Mouse (Mus musculus): Measurements from ENCODE around the gene Lrrc3. TPM values are rescaled to one million over a fixed set of nuclear protein-coding genes. Genes with fewer than 3 reads are reported as not detected.
A peak's percentile ranks its signal among the peaks of the same experiment; 100 is the strongest.

The Lrrc3 gene
- polyA plus RNA-seq, 1 experiment from 2014 or later, result 12.1 TPM

DNA sequence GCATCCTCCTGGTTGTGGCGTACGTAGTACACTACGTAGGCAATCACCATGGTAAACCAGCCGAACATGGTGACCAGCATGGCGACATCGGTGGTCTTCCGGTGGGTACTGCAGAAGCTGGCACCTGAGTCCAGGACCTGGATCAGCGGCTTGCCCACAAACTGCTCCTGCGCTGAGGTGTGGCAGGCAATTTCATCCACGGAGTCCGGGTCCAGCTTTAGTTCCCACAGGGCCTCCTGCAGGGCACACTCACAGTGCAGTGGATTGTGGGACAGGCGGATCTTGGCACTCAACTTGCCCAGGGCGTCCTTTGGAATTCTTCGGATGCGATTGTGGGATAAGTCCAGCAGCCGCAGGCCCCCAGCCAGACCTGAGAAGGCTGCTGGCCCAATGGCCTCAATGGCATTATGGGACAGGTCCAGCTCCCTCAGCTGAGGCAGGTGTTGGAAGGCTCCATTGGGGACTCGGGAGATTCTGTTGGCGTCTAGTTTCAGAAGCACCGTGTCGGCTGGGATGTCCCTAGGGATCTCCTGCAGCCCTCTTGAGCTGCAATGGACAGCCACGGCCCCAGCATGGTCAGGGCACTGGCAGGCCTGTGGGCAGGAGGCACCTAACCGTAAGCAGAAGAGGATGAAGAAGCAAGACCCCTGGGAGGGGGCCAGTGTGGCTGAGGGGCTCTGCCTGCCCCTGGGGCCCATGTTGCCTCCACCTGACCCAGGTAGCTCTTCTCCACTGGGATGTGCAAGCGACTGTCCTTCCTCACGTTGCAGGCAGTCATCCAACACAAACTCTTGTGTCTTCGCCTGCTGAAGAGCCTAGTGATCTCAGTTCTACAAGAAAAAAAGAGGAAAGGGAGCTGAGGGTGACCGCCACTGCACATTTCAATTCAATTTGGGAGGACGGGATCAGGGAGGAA lies 1.2 kb downstream of the Lrrc3 start:
- peak overlapping the region; percentile 64; the same call in 1 of the 2 replicates for H3K27ac ChIP-seq (replicated peaks)

DNA sequence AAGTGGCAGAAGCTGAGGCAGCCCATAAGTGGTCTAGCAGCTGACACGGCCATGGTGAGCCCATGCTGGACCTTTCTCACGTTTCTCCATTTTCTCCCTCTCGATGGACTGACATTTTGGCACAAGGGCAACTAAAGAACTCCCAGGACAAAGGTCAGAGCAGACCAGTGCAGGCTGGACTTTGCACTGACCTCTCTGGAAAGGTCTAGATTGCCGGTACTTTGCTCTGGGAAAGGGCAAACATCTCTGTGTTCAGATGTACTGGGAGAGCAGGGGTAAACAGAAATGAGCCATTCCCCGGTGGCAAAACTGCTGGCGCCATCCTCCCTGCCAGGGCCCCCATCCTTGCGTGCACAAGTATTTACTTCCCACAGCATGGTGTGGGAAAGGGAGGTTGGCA lies 2.2 kb downstream of the Lrrc3 start:
- Histone ChIP-seq H3K27ac (replicated peaks) (no peak overlapping the region), H3K4me3 (no peak overlapping the region), H3K9me3 (no peaks in the 10 kb centered on the region), H3K9ac (no peak overlapping the region), H3K27me3 (peaks cover 8% of the 10 kb centered on the region), H3K4me1 (replicated peaks) (peaks cover 23% of the 10 kb centered on the region), H3K36me3 (no peaks in the 10 kb centered on the region), H3K4me2 (no peak overlapping the region)
- no peak for ATAC-seq (ENCODE audit: low read depth)
- WGBS, result 76% methylated on average over 7 of the region's 7 CpGs

More for the DNA sequence above, 1.2 kb downstream of the Lrrc3 start:
- Histone ChIP-seq H3K9ac (peak overlapping the region; percentile 81), H3K4me1 (replicated peaks) (peaks cover 23% of the 10 kb centered on the region), H3K4me2 (peak overlapping the region; percentile 73), H3K36me3 (no peaks in the 10 kb centered on the region), H3K4me3 (peak overlapping the region; percentile 62), H3K27me3 (peaks cover 8% of the 10 kb centered on the region), H3K9me3 (no peaks in the 10 kb centered on the region)
- WGBS, result 85% methylated on average over 27 of the region's 27 CpGs
- ATAC-seq (ENCODE audit: low read depth), result no peak

DNA sequence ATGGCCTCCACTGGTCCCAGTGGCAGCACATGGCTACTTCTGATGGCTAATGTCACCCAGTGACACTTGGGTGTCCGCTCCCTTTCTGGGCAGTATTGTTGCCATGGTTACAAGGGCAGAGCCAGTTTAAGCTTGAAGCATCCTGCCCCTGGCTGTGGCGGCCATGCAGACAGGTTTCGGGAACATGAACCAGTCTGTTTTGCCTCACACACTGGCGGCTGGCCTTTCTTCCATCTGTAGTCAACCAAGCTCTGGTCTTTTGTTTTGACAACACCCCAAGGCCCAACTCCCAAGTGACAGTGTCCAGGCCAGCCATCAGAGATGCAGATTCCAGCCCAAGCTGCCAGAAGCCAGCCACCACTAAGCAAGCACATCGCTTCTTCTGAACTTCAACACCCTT lies 6.8 kb downstream of the Lrrc3 start:
- ATAC-seq (ENCODE audit: low read depth), result no peak
- no peak overlapping the region for H3K9ac ChIP-seq
- no peaks in the 10 kb centered on the region for H3K4me1 ChIP-seq (replicated peaks)
- no peaks in the 10 kb centered on the region for H3K36me3 ChIP-seq
- H3K27me3 ChIP-seq, result no peaks in the 10 kb centered on the region
- WGBS, result 62% methylated on average over 5 of the region's 5 CpGs
- no peak overlapping the region for H3K4me3 ChIP-seq
- no peak overlapping the region for H3K4me2 ChIP-seq
- H3K9me3 ChIP-seq, result no peaks in the 10 kb centered on the region
- H3K27ac ChIP-seq (replicated peaks), result no peak overlapping the region

DNA sequence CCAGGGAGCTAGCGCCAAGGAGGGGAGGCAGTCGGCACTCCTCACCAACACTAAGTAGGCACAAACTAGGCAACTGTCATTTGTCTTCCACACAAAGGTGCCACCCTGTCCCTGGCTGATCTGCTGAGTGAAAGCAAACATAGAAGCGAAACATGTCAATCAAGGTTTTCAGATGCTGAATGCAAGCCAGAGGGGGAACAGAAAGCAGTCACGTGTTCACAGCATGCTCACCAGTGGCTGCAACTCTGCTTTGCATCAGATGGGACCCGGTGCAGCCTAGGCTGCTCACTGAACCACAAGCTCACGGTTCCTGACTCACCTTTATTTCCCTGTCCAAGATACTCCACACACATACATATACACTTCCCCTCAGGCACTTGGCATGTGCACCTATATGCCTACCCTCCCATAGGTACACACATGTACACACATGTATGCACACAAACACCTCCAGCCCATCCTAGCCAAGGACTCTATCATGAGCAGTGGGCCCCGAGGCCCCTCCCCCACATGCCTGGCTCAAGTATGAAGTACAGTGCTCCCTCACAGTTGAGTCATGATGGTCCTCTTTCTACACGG lies 11.3 kb downstream of the Lrrc3 start:
- ATAC-seq (ENCODE audit: low read depth), result no peak
- Histone ChIP-seq H3K27ac (replicated peaks) (no peak overlapping the region), H3K4me1 (replicated peaks) (no peaks in the 10 kb centered on the region), H3K36me3 (no peaks in the 10 kb centered on the region), H3K9ac (no peak overlapping the region), H3K4me2 (no peak overlapping the region), H3K27me3 (no peaks in the 10 kb centered on the region), H3K4me3 (no peak overlapping the region), H3K9me3 (no peaks in the 10 kb centered on the region)
- 92% methylated on average over 8 of the region's 8 CpGs for WGBS

DNA sequence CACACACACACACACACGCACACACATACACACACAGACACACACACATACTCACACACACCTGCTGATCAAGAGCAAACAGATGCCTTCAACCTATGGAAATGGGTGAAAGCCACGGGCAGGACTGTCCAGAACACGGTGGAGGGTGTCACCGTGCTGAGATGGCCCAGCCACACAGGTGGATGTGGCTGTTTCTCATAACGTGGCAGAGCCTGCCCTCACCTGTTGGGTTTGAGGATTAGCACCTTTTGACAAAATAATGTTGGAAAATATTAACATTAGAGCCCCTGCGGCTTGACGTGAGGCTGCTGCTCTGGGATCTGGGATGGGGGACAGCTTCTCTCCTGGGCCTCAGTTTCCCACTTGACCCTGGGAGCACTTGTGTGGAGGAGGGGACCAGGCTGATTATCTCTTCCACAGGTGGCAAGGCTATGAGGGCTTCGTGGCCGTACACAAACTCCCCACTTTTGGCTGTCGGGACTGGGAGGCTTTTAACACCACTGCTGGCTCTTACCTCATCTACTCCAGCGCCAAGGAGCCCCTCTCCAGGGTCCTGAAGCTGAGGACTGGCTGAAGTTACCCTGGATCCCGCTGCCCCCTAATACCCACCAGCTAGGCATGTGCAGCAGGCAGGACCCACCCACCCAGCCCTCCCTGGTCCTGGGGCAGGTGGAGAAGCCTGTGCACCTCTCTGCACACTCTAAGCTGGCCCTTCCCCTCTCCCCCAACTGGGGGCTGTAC lies 16.2 kb downstream of the Lrrc3 start:
- H3K4me3 ChIP-seq, result no peak overlapping the region
- H3K4me2 ChIP-seq, result no peak overlapping the region
- ATAC-seq (ENCODE audit: low read depth), result no peak
- no peaks in the 10 kb centered on the region for H3K36me3 ChIP-seq
- H3K27ac ChIP-seq (replicated peaks), result no peak overlapping the region
- WGBS, result 59% methylated on average over 12 of the region's 12 CpGs
- H3K4me1 ChIP-seq (replicated peaks), result no peaks in the 10 kb centered on the region
- no peaks in the 10 kb centered on the region for H3K27me3 ChIP-seq
- no peak overlapping the region for H3K9ac ChIP-seq
- no peaks in the 10 kb centered on the region for H3K9me3 ChIP-seq

GRCm38 (mm10) chr10:77882553-77882952 lies 19.8 kb downstream of the Lrrc3 start:
- Histone ChIP-seq H3K4me3 (no peak overlapping the region), H3K4me1 (replicated peaks) (no peaks in the 10 kb centered on the region), H3K27ac (replicated peaks) (no peak overlapping the region), H3K4me2 (no peak overlapping the region), H3K36me3 (no peaks in the 10 kb centered on the region), H3K9ac (no peak overlapping the region), H3K27me3 (no peaks in the 10 kb centered on the region), H3K9me3 (no peaks in the 10 kb centered on the region)
- no peak for ATAC-seq (ENCODE audit: low read depth)
- 85% methylated on average over 5 of the region's 5 CpGs for WGBS

DNA sequence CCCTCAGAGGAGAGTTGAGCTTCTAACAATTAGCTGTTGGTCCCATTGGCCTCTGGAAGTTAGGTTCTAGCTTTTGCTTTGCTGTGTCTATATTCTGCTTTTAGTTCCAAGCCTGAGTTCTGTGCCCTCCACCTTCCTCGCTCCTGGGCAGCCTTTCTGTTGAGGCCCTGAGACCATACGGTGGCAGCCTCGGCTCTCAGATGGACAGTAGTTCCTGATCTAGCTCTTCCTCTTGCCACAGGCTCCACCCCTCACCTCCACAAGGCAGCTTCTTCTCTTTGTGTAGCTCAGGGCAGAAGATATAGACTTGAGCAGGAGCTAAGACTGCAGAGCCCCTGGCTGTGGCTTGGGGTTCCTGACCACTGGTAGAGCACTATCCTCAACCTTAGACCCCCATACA lies 22.0 kb downstream of the Lrrc3 start:
- Histone ChIP-seq H3K4me2 (no peak overlapping the region), H3K27ac (replicated peaks) (no peak overlapping the region), H3K9me3 (no peaks in the 10 kb centered on the region), H3K27me3 (no peaks in the 10 kb centered on the region), H3K4me3 (no peak overlapping the region), H3K36me3 (no peaks in the 10 kb centered on the region), H3K4me1 (replicated peaks) (no peaks in the 10 kb centered on the region), H3K9ac (no peak overlapping the region)
- ATAC-seq (ENCODE audit: low read depth), result no peak
- WGBS, result 82% methylated on average over 3 of the region's 3 CpGs

DNA sequence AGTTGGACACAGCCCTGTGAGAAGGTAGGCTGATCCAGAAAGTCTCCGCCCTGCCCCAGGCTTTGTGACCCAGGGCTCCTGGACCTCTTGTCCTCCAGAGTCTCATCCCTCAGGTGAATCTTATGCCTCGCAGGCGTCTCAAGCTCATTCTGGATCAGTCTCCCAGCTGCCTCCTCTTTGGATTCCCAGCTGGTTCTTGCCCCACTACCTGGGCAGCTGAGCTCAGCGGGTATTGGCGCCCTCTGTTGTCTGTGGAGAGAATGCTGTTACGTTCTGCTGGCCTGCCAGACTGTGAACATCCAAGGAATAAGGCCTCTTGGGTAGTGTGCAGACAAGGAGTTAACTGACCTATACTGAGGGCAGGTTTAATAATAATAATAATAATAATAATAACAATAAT lies 23.4 kb downstream of the Lrrc3 start:
- no peak for ATAC-seq (ENCODE audit: low read depth)
- 61% methylated on average over 6 of the region's 6 CpGs for WGBS

DNA sequence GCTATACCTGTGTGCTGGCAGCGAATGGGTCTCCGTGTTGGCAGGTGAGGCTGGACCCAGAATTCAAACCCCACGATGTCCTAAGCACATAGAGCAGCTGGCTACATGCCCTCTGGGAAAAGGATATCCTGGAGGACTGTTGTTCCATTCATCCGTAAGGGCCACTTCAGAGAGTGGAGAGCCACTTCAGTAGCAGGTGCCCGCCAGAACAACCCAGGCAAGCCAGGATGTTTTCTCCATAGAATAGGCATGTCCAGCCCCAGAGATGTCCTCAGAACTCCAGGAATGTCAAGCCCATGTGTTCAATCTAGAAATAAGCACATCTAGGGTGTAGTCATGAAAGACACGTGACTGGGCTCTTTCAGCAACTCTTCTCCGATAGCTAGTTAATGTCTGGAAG lies 32.7 kb downstream of the Lrrc3 start:
- no peaks in the 10 kb centered on the region for H3K36me3 ChIP-seq
- no peak overlapping the region for H3K4me2 ChIP-seq
- H3K9ac ChIP-seq, result no peak overlapping the region
- 93% methylated on average over 7 of the region's 7 CpGs for WGBS
- no peak overlapping the region for H3K27ac ChIP-seq (replicated peaks)
- H3K9me3 ChIP-seq, result no peaks in the 10 kb centered on the region
- no peak overlapping the region for H3K4me3 ChIP-seq
- no peak for ATAC-seq (ENCODE audit: low read depth)
- no peaks in the 10 kb centered on the region for H3K27me3 ChIP-seq
- 0 out of 2 replicates have a peak, but pooled peaks cover 3% of the 10 kb centered on the region for H3K4me1 ChIP-seq (replicated peaks)

More for the DNA sequence above, 23.4 kb downstream of the Lrrc3 start:
- Histone ChIP-seq H3K27ac (replicated peaks) (no peak overlapping the region), H3K4me3 (no peak overlapping the region), H3K4me1 (replicated peaks) (no peaks in the 10 kb centered on the region), H3K36me3 (no peaks in the 10 kb centered on the region), H3K27me3 (no peaks in the 10 kb centered on the region), H3K4me2 (no peak overlapping the region), H3K9ac (no peak overlapping the region), H3K9me3 (no peaks in the 10 kb centered on the region)

GRCm38 (mm10) chr10:77867546-77867945 lies 34.8 kb downstream of the Lrrc3 start:
- H3K27ac ChIP-seq (replicated peaks), result no peak overlapping the region
- no peak overlapping the region for H3K4me2 ChIP-seq
- no peaks in the 10 kb centered on the region for H3K9me3 ChIP-seq
- ATAC-seq (ENCODE audit: low read depth), result no peak
- no peak overlapping the region for H3K4me3 ChIP-seq
- 35% methylated on average over 1 of the region's 1 CpGs for WGBS
- H3K4me1 ChIP-seq (replicated peaks), result 0 out of 2 replicates have a peak, but pooled peaks cover 5% of the 10 kb centered on the region
- H3K36me3 ChIP-seq, result no peaks in the 10 kb centered on the region
- H3K27me3 ChIP-seq, result no peaks in the 10 kb centered on the region
- no peak overlapping the region for H3K9ac ChIP-seq

- H3K27me3 ChIP-seq, result no peaks in the 10 kb centered on the region
- H3K4me3 ChIP-seq, result peak overlapping the region; percentile 17; the same call in 1 of the 2 replicates
- H3K9ac ChIP-seq, result peak overlapping the region; percentile 45; the same call in 1 of the 2 replicates
- ATAC-seq (ENCODE audit: low read depth), result no peak
- H3K4me1 ChIP-seq (replicated peaks), result 0 out of 2 replicates have a peak, but pooled peaks cover 5% of the 10 kb centered on the region
- 44% methylated on average over 11 of the region's 11 CpGs for WGBS
- H3K4me2 ChIP-seq, result peak overlapping the region; percentile 43
- no peaks in the 10 kb centered on the region for H3K9me3 ChIP-seq
- no peaks in the 10 kb centered on the region for H3K36me3 ChIP-seq
- no peak overlapping the region for H3K27ac ChIP-seq (replicated peaks)
These were observed 37.6 kb downstream of the Lrrc3 start for GRCm38 (mm10) chr10:77864762-77865143.

Data from neural tube, embryonic 13.5 days (tissue).